1 mouse cellular context compared by ENCODE assay signal in the genomic region with DNA sequence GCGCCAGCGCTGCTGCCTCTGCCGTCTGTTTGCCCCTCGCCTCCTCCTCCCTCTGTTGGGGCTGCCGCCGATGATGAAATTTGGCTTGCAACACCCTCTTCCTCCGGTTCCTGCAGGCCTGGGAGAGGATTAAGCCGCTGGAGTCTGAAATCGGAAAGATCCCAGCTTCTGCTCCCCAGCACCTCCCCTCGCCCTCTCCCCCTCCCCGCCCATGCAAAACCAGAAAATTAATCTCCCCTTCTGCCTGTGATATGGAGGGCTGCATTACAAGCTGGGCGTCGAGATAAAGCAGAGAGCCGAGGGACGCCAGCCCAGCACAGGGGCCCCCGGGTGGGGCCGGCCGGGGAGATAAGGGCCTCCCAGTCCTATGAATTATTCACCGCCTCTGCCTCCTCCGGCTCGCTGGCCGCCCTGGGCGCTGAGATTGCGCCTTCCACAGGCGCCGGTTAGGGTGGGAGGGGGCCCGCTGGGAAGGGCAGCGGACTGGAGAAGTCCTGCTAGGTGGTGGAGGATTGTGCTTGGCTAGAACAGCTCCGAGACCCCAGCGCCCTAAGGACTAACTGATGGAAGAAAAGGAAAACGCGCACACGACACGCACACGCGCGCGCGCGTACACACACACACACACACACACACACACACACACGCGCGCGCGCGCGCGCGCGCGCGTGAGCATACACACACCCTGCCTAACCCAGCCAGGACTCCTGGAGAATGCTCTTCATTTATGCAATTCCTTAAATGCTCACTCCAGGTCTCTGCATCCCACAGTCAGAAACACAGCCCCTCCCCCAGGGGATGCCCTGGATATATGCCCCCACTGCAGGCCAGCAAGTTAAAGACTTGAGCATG.
TF ChIP-seq lines count a peak whose summit lies in the region.

No protein-coding gene starts in this region.

TF ChIP-seq in ES-E14, 5 proteins besides CTCF, POLR2A, EP300 and RAD21:
- no peak for TF ChIP-seq HCFC1 (IDR thresholded peaks at IDR 0.05; ENCODE audit: borderline replicate concordance, insufficient read depth, low read length)
- no peak for TF ChIP-seq CHD2 (IDR thresholded peaks at IDR 0.05; ENCODE audit: low read depth, low read length)
- no peak for TF ChIP-seq ZNF384 (IDR thresholded peaks at IDR 0.05; ENCODE audit: low read depth, low read length)
- TF ChIP-seq MAFK (IDR thresholded peaks at IDR 0.05; ENCODE audit: insufficient read depth, low read depth, low read length), result no peak
- no peak for TF ChIP-seq ZC3H11A (IDR thresholded peaks at IDR 0.05; ENCODE audit: borderline replicate concordance, low read depth, low read length)
